Mouse (Mus musculus) intestine, embryonic 15.5 days (tissue): ENCODE data around the gene Vta1. TPM values are rescaled to one million over a fixed set of nuclear protein-coding genes. Genes with fewer than 3 reads are reported as not detected.

Source experiments
- ATAC-seq: fragments of 200-750 bp; cut with Nextera tagmentation; 2 replicates; pipeline ENCODE4 v1.8.0; 2017; ENCODE audit warnings: moderate TSS enrichment, moderate library complexity
- H3K27ac ChIP-seq: fragments of 300-500 bp; sonication (generic); 2 replicates; pipeline ENCODE4 v1.5.1; 2015; ENCODE audit warnings: mild to moderate bottlenecking, inconsistent platforms
- H3K27me3 ChIP-seq: fragments of 300-500 bp; sonication (generic); replicated peaks from 2 replicates; pipeline ENCODE4 v1.6.1; 2015; ENCODE audit warnings: inconsistent platforms
- H3K36me3 ChIP-seq: fragments of 300-500 bp; sonication (generic); 2 replicates; pipeline ENCODE4 v1.6.1; 2015; ENCODE audit warnings: inconsistent platforms
- H3K4me1 ChIP-seq: fragments of 300-500 bp; sonication (generic); replicated peaks from 2 replicates; pipeline ENCODE4 v1.6.1; 2015; ENCODE audit warnings: inconsistent platforms
- H3K4me2 ChIP-seq: fragments of 300-500 bp; sonication (generic); replicated peaks from 2 replicates; pipeline ENCODE4 v1.6.1; 2015; ENCODE audit warnings: mild to moderate bottlenecking, inconsistent platforms
- H3K4me3 ChIP-seq: fragments of 300-500 bp; sonication (generic); replicated peaks from 2 replicates; pipeline ENCODE4 v1.5.1; 2015; ENCODE audit warnings: inconsistent platforms
- H3K9ac ChIP-seq: fragments of 300-500 bp; sonication (generic); 2 replicates; pipeline ENCODE4 v1.6.1; 2015; ENCODE audit warnings: inconsistent platforms
- H3K9me3 ChIP-seq: fragments of 300-500 bp; sonication (generic); 2 replicates; pipeline ENCODE4 v1.6.1; 2016; ENCODE audit warnings: inconsistent platforms
- WGBS: fragments of 180-500 bp; shearing (Covaris S2); methylation state at CpG from one replicate; pipeline ENCODE4 v1.1.7; 2015; 5-methylcytosine and 5-hydroxymethylcytosine counted together
- polyA plus RNA-seq: library from polyadenylated mRNA; unstranded; fragments of >200 nt; fragmentation: Nextera tagmentation; extraction: Ambion mirVana; gene quantifications from 2 replicates; pipeline ENCODE4 v1.2.1, GENCODE M21; 2015

The Vta1 gene
- polyA plus RNA-seq = 85.2 and 97.2 TPM in 2 replicates

- Histone ChIP-seq H3K4me2 (peak within 1 kb of the TSS; percentile 53), H3K4me1 (peaks cover 6% of the 10 kb centered on the region; the same call in 1 of the 2 replicates), H3K36me3 (no peaks in the 10 kb centered on the region), H3K9ac (peak within 1 kb of the TSS; percentile 82), H3K4me3 (peak within 1 kb of the TSS; percentile 91), H3K27me3 (no peaks in the 10 kb centered on the region), H3K27ac (peak within 1 kb of the TSS; percentile 66), H3K9me3 (no peaks in the 10 kb centered on the region)
- ATAC-seq = peak; percentile 98
- WGBS = under 1% methylated on average over 50 of the region's 50 CpGs
Observed at GRCm38 (mm10) chr10:14705072-14706066, at the start of gene Vta1, which contains the start of gene Nmbr. Gene Vta1 (minus strand): TSS chr10:14705560. Gene Nmbr (plus strand): TSS chr10:14705591.

- Histone ChIP-seq H3K4me1 (no peaks in the 10 kb centered on the region), H3K4me2 (no peak overlapping the region), H3K27ac (no peak overlapping the region), H3K27me3 (no peaks in the 10 kb centered on the region), H3K9me3 (no peaks in the 10 kb centered on the region), H3K9ac (no peak overlapping the region), H3K36me3 (no peaks in the 10 kb centered on the region), H3K4me3 (no peak overlapping the region)
- 0% methylated on average over 2 of the region's 2 CpGs for WGBS
- ATAC-seq = no peak
Observed at GRCm38 (mm10) chr10:14734285-14734684, 28.9 kb upstream of the Vta1 start.

- Histone ChIP-seq H3K36me3 (no peaks in the 10 kb centered on the region), H3K4me3 (no peak overlapping the region), H3K27ac (no peak overlapping the region), H3K4me1 (no peaks in the 10 kb centered on the region), H3K27me3 (no peaks in the 10 kb centered on the region), H3K9ac (no peak overlapping the region), H3K9me3 (no peaks in the 10 kb centered on the region), H3K4me2 (no peak overlapping the region)
- ATAC-seq = no peak
- WGBS = 69% methylated on average over 9 of the region's 9 CpGs
Observed at GRCm38 (mm10) chr10:14725671-14726070, 20.3 kb upstream of the Vta1 start.

- H3K9ac ChIP-seq = no peak within 1 kb of the TSS
- H3K4me1 ChIP-seq = no peaks in the 10 kb centered on the region
- no peak within 1 kb of the TSS for H3K27ac ChIP-seq
- no peak for ATAC-seq
- H3K4me3 ChIP-seq = no peak within 1 kb of the TSS
- H3K27me3 ChIP-seq = no peaks in the 10 kb centered on the region
- no peaks in the 10 kb centered on the region for H3K36me3 ChIP-seq
- 69% methylated on average over 3 of the region's 3 CpGs for WGBS
- H3K9me3 ChIP-seq = no peaks in the 10 kb centered on the region
- H3K4me2 ChIP-seq = no peak within 1 kb of the TSS
Observed at GRCm38 (mm10) chr10:14718114-14718513, 12.8 kb upstream of the Vta1 start, which contains the start of gene Gje1. Gene Gje1 (minus strand): TSS chr10:14718214.

GRCm38 (mm10) chr10:14703830-14704420 is 1.4 kb downstream of the Vta1 start:
- 63% methylated on average over 4 of the region's 4 CpGs for WGBS
- H3K9ac ChIP-seq = no peak overlapping the region
- no peaks in the 10 kb centered on the region for H3K36me3 ChIP-seq
- no peaks in the 10 kb centered on the region for H3K9me3 ChIP-seq
- no peak for ATAC-seq
- H3K4me2 ChIP-seq = peak overlapping the region; percentile 53
- peaks cover 6% of the 10 kb centered on the region; the same call in 1 of the 2 replicates for H3K4me1 ChIP-seq
- no peak overlapping the region for H3K27ac ChIP-seq
- H3K27me3 ChIP-seq = no peaks in the 10 kb centered on the region
- H3K4me3 ChIP-seq = no peak overlapping the region

DNA sequence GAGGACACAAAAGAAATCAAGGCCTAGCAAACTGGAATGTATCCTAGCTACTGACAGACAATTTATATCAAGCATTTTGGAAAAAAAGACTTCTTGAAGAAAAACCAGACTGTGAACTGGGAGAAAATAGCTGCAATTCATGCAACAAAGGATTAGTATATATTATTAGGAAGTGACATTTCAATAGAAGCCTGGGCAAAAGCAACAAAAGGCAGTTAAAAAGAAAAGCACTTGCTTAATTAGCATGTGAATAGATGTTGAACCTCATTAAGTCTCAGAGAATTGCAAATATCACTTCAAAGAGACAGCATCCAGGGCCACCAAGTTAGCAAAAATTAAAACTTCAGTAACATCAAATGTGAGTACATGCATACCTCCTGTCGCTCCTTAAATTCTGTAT is 2.1 kb downstream of the Vta1 start:
- 79% methylated on average over 1 of the region's 1 CpGs for WGBS
- H3K27ac ChIP-seq = no peak overlapping the region
- ATAC-seq = no peak
- H3K4me2 ChIP-seq = no peak overlapping the region
- H3K9me3 ChIP-seq = no peaks in the 10 kb centered on the region
- no peak overlapping the region for H3K4me3 ChIP-seq
- H3K4me1 ChIP-seq = peaks cover 6% of the 10 kb centered on the region; the same call in 1 of the 2 replicates
- H3K9ac ChIP-seq = no peak overlapping the region
- H3K27me3 ChIP-seq = no peaks in the 10 kb centered on the region
- no peaks in the 10 kb centered on the region for H3K36me3 ChIP-seq

DNA sequence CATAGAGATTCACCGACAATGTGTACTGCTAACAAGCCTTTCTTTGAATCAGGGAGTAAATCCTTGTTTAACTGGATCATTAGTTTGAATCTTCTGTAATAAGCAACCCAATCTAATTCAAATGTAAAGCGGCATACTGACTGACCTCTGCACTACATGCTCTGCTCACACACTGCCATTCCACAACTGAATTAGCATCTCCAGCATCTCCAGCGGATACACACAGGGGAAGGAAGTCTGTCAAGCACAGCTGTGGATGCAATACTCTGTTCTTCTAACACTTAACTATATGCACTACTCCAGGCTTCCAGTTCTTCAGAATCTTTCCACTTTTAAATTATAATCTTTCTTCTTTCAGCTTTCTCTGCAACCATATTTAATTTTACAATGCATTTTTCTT is 15.0 kb downstream of the Vta1 start:
- ATAC-seq = no peak

GRCm38 (mm10) chr10:14688785-14689442 is 16.4 kb downstream of the Vta1 start:
- H3K27me3 ChIP-seq = no peaks in the 10 kb centered on the region
- no peaks in the 10 kb centered on the region for H3K9me3 ChIP-seq
- peaks cover 2% of the 10 kb centered on the region; the same call in 1 of the 2 replicates for H3K36me3 ChIP-seq
- H3K4me3 ChIP-seq = no peak overlapping the region
- H3K4me1 ChIP-seq = no peaks in the 10 kb centered on the region
- no peak overlapping the region for H3K9ac ChIP-seq
- no peak overlapping the region for H3K27ac ChIP-seq
- H3K4me2 ChIP-seq = no peak overlapping the region
- 75% methylated on average over 6 of the region's 6 CpGs for WGBS
- no peak for ATAC-seq

More for the DNA sequence above, 15.0 kb downstream of the Vta1 start:
- no peak overlapping the region for H3K27ac ChIP-seq
- no peak overlapping the region for H3K4me2 ChIP-seq
- peaks cover 2% of the 10 kb centered on the region; the same call in 1 of the 2 replicates for H3K36me3 ChIP-seq
- no peaks in the 10 kb centered on the region for H3K4me1 ChIP-seq
- 81% methylated on average over 3 of the region's 3 CpGs for WGBS
- no peak overlapping the region for H3K9ac ChIP-seq
- H3K9me3 ChIP-seq = no peaks in the 10 kb centered on the region
- H3K27me3 ChIP-seq = no peaks in the 10 kb centered on the region
- no peak overlapping the region for H3K4me3 ChIP-seq

GRCm38 (mm10) chr10:14685663-14686062 is 19.7 kb downstream of the Vta1 start:
- H3K9me3 ChIP-seq = no peaks in the 10 kb centered on the region
- peaks cover 2% of the 10 kb centered on the region; the same call in 1 of the 2 replicates for H3K36me3 ChIP-seq
- H3K9ac ChIP-seq = no peak overlapping the region
- H3K4me3 ChIP-seq = no peak overlapping the region
- no peak overlapping the region for H3K4me2 ChIP-seq
- H3K27ac ChIP-seq = no peak overlapping the region
- 96% methylated on average over 1 of the region's 1 CpGs for WGBS
- no peaks in the 10 kb centered on the region for H3K4me1 ChIP-seq
- no peak for ATAC-seq
- H3K27me3 ChIP-seq = no peaks in the 10 kb centered on the region

DNA sequence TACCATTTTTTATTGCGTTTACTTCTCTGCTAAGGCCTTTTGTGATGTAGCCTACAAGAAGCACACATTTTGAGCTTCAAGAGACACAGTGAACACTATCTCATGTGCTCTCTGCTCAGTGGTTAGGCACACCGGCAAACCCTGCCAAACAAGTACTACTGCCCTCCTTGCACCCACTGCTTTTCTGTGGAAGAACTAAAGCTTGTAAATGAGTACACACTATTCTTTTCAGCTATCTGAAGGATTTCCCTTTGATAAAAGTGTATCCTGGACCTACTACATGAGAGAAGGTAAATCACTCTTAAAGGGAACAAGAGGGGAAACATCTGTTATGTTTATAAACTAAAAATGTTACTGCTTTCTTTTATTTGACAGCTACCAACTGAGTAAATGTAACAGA is 39.2 kb downstream of the Vta1 start:
- WGBS = 87% methylated on average over 2 of the region's 2 CpGs

DNA sequence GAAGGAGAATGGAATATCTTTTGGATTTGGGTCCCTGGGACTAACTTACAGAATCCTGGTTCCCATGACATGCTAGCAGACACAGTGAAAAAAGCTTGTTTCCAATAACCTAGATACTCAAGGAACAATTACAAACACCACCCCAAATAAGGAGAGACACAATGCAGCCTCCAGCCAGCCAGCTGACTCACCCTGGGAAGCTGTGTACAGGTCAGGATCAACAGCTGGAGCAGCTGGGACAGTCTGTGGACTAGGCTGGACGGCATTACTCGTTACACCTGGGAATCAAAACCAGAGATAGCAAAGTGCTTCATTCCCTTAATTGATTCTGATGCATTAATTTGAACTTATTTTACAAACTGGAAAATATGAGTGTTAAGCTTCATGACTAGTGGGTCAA is 44.5 kb downstream of the Vta1 start:
- no peaks in the 10 kb centered on the region for H3K9me3 ChIP-seq
- H3K36me3 ChIP-seq = peaks cover 13% of the 10 kb centered on the region; the same call in 1 of the 2 replicates
- no peak overlapping the region for H3K27ac ChIP-seq
- ATAC-seq = no peak
- H3K4me2 ChIP-seq = no peak overlapping the region
- no peaks in the 10 kb centered on the region for H3K27me3 ChIP-seq
- H3K9ac ChIP-seq = no peak overlapping the region
- WGBS = 76% methylated on average over 2 of the region's 2 CpGs
- H3K4me1 ChIP-seq = no peaks in the 10 kb centered on the region
- H3K4me3 ChIP-seq = no peak overlapping the region

More for the DNA sequence above, 39.2 kb downstream of the Vta1 start:
- Histone ChIP-seq H3K9me3 (no peaks in the 10 kb centered on the region), H3K4me1 (no peaks in the 10 kb centered on the region), H3K4me3 (no peak overlapping the region), H3K36me3 (peaks cover 13% of the 10 kb centered on the region; the same call in 1 of the 2 replicates), H3K27ac (no peak overlapping the region), H3K9ac (no peak overlapping the region), H3K27me3 (no peaks in the 10 kb centered on the region), H3K4me2 (no peak overlapping the region)
- no peak for ATAC-seq

DNA sequence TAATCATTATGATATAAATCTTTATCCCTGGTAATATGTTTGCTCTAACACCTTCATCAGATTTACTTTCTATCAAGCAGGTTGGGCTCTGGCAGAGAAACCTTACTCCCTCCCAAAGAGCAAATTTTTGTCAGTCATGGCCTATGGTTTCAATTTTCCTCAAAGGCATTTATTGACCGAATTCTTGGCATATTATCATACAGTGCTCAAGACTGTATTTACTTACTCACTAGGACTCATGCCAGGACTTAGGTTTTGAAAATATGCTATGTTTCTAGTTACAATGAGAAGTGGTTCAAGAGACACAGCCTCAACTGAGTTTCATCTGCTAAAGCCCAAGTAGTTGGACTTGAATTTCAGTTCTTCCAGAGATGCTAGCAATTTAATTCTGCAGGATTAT is 65.7 kb downstream of the Vta1 start:
- Histone ChIP-seq H3K4me2 (no peak overlapping the region), H3K27ac (no peak overlapping the region), H3K4me1 (no peaks in the 10 kb centered on the region), H3K9ac (no peak overlapping the region), H3K36me3 (no peaks in the 10 kb centered on the region), H3K27me3 (no peaks in the 10 kb centered on the region), H3K9me3 (no peaks in the 10 kb centered on the region), H3K4me3 (no peak overlapping the region)
- WGBS = 72% methylated on average over 1 of the region's 1 CpGs
- no peak for ATAC-seq
